Mouse (Mus musculus): ENCODE measurements around the gene Raver1. TPM values are rescaled to one million over a fixed set of nuclear protein-coding genes. Genes with fewer than 3 reads are reported as not detected.

Gene Raver1
- polyA plus RNA-seq, 1 experiment from 2014 or later: 37.8 TPM

DNA sequence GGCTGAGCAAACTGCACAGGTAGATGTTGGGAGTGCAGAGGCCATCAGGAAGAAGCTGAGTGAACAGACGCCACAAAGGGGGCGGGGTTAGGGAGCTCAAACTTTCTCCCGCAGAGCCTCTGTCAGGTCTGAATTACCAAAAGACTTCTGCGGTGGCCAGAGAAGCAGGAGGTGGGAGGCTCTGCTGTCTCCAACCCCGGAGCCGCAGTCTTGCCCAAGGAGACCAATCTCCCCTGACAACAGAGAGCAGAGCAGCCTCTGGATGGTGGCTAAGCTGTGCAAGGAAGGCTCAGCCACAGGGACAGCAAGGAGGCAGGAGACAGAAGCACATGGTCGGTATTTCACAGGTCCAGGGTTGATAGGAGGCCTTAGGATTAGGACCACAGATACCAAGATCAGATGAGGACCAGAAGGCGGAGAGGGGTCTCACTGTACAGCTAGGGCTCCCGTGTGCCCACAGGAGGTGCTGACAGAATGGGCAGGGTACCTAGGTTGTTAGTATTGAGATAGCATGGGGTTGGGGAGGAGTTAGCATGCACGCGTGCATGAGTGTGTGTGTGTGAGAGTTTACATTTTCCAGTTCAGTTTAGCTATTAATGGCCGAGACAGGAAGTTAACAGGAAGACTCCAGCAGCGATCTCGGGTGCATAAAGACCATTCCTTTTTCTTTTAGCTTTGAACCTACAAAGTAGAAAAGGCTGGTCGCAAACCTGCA, 8.8 kb upstream of the Raver1 start:
- 43% methylated on average over 15 of the region's 15 CpGs for WGBS
- no peak overlapping the region for H3K4me3 ChIP-seq
- H3K27me3 ChIP-seq: no peaks in the 10 kb centered on the region
- no peaks in the 10 kb centered on the region for H3K4me1 ChIP-seq (replicated peaks)
- no peak overlapping the region for H3K4me2 ChIP-seq
- H3K9ac ChIP-seq: no peak overlapping the region
- no peak overlapping the region for H3K27ac ChIP-seq (replicated peaks)
- no peaks in the 10 kb centered on the region for H3K9me3 ChIP-seq
- peak; percentile 68; the same call in 1 of the 2 replicates for ATAC-seq (ENCODE audit: low FRiP score, low read depth)
- no peaks in the 10 kb centered on the region for H3K36me3 ChIP-seq

GRCm38 (mm10) chr9:21097793-21098192, 6.0 kb upstream of the Raver1 start:
- no peak for ATAC-seq (ENCODE audit: low FRiP score, low read depth)
- H3K4me1 ChIP-seq (replicated peaks): no peaks in the 10 kb centered on the region
- H3K27me3 ChIP-seq: no peaks in the 10 kb centered on the region
- H3K4me2 ChIP-seq: no peak overlapping the region
- H3K36me3 ChIP-seq: no peaks in the 10 kb centered on the region
- H3K4me3 ChIP-seq: no peak overlapping the region
- H3K9ac ChIP-seq: no peak overlapping the region
- no peak overlapping the region for H3K27ac ChIP-seq (replicated peaks)
- 87% methylated on average over 8 of the region's 8 CpGs for WGBS
- H3K9me3 ChIP-seq: no peaks in the 10 kb centered on the region

GRCm38 (mm10) chr9:21095958-21096357, 4.2 kb upstream of the Raver1 start:
- Histone ChIP-seq H3K27me3 (no peaks in the 10 kb centered on the region), H3K36me3 (no peaks in the 10 kb centered on the region), H3K4me1 (replicated peaks) (peaks cover 4% of the 10 kb centered on the region), H3K4me3 (no peak overlapping the region), H3K4me2 (no peak overlapping the region), H3K9me3 (no peaks in the 10 kb centered on the region), H3K27ac (replicated peaks) (no peak overlapping the region), H3K9ac (no peak overlapping the region)
- 73% methylated on average over 4 of the region's 4 CpGs for WGBS
- ATAC-seq (ENCODE audit: low FRiP score, low read depth): no peak

DNA sequence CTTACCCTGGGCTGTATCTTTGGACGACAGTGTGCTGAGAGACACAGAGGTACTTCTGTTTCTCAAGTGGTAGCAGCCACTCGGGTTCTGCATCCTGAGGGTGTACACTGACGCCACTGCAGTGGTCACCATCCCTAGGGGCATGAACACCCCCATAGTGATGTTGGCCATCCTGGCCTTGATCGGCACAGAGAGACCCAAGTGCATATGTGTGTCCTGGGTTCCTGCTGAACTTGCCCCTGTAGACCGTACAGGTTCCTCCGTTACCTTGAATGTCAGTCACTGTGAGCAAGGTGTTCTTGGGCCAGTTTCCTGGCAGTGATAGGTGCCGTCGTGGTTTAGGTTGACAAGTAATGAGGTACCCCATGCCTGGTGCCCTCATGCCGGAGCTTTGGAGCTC, 1.6 kb upstream of the Raver1 start:
- no peak overlapping the region for H3K9ac ChIP-seq
- H3K4me3 ChIP-seq: no peak overlapping the region
- H3K4me2 ChIP-seq: no peak overlapping the region
- H3K9me3 ChIP-seq: no peaks in the 10 kb centered on the region
- 95% methylated on average over 9 of the region's 9 CpGs for WGBS
- H3K36me3 ChIP-seq: no peaks in the 10 kb centered on the region; the same call in 1 of the 2 replicates
- ATAC-seq (ENCODE audit: low FRiP score, low read depth): no peak
- no peaks in the 10 kb centered on the region for H3K27me3 ChIP-seq
- no peak overlapping the region for H3K27ac ChIP-seq (replicated peaks)
- H3K4me1 ChIP-seq (replicated peaks): peaks cover 19% of the 10 kb centered on the region

GRCm38 (mm10) chr9:21090972-21091706, 669 bp downstream of the Raver1 start:
- Histone ChIP-seq H3K27ac (replicated peaks) (peak overlapping the region; percentile 96), H3K9ac (peak overlapping the region; percentile 82), H3K27me3 (no peaks in the 10 kb centered on the region), H3K36me3 (peaks cover 10% of the 10 kb centered on the region), H3K9me3 (no peaks in the 10 kb centered on the region), H3K4me1 (replicated peaks) (peaks cover 19% of the 10 kb centered on the region), H3K4me2 (peak overlapping the region; percentile 89), H3K4me3 (peak overlapping the region; percentile 83)
- peak; percentile 7; the same call in 1 of the 2 replicates for ATAC-seq (ENCODE audit: low FRiP score, low read depth)
- WGBS: 3% methylated on average over 24 of the region's 24 CpGs

- H3K9me3 ChIP-seq: no peaks in the 10 kb centered on the region
- ATAC-seq (ENCODE audit: low FRiP score, low read depth): no peak
- peak overlapping the region; percentile 89 for H3K4me2 ChIP-seq
- 92% methylated on average over 1 of the region's 1 CpGs for WGBS
- no peaks in the 10 kb centered on the region for H3K27me3 ChIP-seq
- H3K4me3 ChIP-seq: peak overlapping the region; percentile 83
- H3K36me3 ChIP-seq: peaks cover 16% of the 10 kb centered on the region
- peak overlapping the region; percentile 82 for H3K9ac ChIP-seq
- H3K4me1 ChIP-seq (replicated peaks): peaks cover 19% of the 10 kb centered on the region
- H3K27ac ChIP-seq (replicated peaks): no peak overlapping the region
These were observed 1.3 kb downstream of the Raver1 start for GRCm38 (mm10) chr9:21090537-21090936.

GRCm38 (mm10) chr9:21083324-21083723, 8.5 kb downstream of the Raver1 start:
- Histone ChIP-seq H3K36me3 (peaks cover 67% of the 10 kb centered on the region), H3K4me3 (no peak overlapping the region), H3K27me3 (no peaks in the 10 kb centered on the region), H3K4me1 (replicated peaks) (no peaks in the 10 kb centered on the region), H3K4me2 (no peak overlapping the region), H3K9ac (no peak overlapping the region), H3K9me3 (no peaks in the 10 kb centered on the region), H3K27ac (replicated peaks) (no peak overlapping the region)
- WGBS: 92% methylated on average over 3 of the region's 3 CpGs
- no peak for ATAC-seq (ENCODE audit: low FRiP score, low read depth)

DNA sequence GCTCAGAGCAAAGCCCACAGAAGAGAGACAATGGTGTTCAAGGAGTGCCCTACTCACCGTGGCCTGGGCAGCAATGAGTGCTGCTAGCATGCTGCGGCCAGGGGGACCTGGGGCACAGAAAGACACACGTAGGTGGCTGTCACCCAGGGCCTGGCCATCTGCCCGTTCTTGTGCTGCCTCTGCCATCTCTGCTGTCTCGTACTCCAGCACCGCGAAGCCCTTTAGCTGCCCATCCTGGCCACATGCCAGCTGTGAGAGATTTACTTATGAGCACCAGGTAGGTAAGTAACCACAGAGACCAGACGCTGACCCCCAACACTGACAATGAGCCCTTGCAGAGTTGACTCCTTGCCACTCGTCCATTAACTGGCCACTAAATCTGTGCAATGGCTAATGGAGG, 10.7 kb downstream of the Raver1 start:
- no peaks in the 10 kb centered on the region for H3K4me1 ChIP-seq (replicated peaks)
- no peaks in the 10 kb centered on the region for H3K9me3 ChIP-seq
- no peak overlapping the region for H3K27ac ChIP-seq (replicated peaks)
- H3K9ac ChIP-seq: no peak overlapping the region
- H3K4me2 ChIP-seq: no peak overlapping the region
- H3K27me3 ChIP-seq: no peaks in the 10 kb centered on the region
- no peak for ATAC-seq (ENCODE audit: low FRiP score, low read depth)
- no peak overlapping the region for H3K4me3 ChIP-seq
- peaks cover 79% of the 10 kb centered on the region for H3K36me3 ChIP-seq
- WGBS: 80% methylated on average over 9 of the region's 9 CpGs

- Histone ChIP-seq H3K9ac (no peak overlapping the region), H3K27ac (replicated peaks) (no peak overlapping the region), H3K27me3 (no peaks in the 10 kb centered on the region), H3K4me1 (replicated peaks) (peaks cover 23% of the 10 kb centered on the region), H3K9me3 (no peaks in the 10 kb centered on the region), H3K4me2 (no peak overlapping the region), H3K36me3 (peaks cover 55% of the 10 kb centered on the region), H3K4me3 (no peak overlapping the region)
- ATAC-seq (ENCODE audit: low FRiP score, low read depth): no peak
- WGBS: 91% methylated on average over 3 of the region's 3 CpGs
These were observed 16.2 kb downstream of the Raver1 start for GRCm38 (mm10) chr9:21075625-21076024.

DNA sequence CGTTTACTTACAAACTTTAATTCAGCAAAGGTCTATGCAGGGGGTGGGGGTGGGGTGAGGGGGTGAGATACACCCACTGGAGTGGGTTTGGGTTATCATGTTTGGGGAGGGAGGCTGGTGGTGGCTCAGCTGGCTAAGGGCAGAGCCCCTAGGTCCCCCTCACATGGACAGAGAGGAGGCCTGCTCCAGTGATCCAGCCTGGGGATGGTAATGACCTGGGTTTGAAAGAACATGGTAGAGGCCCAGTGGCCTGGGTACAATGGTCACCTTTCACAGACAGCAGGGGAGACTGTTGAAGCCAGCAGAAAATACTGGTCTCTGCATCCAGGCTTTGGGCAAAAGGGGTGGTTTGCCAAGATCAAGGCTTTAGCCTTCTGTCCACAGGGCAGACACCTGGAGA, 17.6 kb downstream of the Raver1 start:
- peaks cover 23% of the 10 kb centered on the region for H3K4me1 ChIP-seq (replicated peaks)
- 86% methylated on average over 1 of the region's 1 CpGs for WGBS
- no peak overlapping the region for H3K9ac ChIP-seq
- no peaks in the 10 kb centered on the region for H3K27me3 ChIP-seq
- H3K4me2 ChIP-seq: 0 out of 2 replicates have a peak overlapping the region, but pooled peaks have one; percentile 80
- no peak overlapping the region for H3K4me3 ChIP-seq
- ATAC-seq (ENCODE audit: low FRiP score, low read depth): no peak
- H3K9me3 ChIP-seq: no peaks in the 10 kb centered on the region
- peak overlapping the region; percentile 75 for H3K27ac ChIP-seq (replicated peaks)
- peaks cover 44% of the 10 kb centered on the region for H3K36me3 ChIP-seq

DNA sequence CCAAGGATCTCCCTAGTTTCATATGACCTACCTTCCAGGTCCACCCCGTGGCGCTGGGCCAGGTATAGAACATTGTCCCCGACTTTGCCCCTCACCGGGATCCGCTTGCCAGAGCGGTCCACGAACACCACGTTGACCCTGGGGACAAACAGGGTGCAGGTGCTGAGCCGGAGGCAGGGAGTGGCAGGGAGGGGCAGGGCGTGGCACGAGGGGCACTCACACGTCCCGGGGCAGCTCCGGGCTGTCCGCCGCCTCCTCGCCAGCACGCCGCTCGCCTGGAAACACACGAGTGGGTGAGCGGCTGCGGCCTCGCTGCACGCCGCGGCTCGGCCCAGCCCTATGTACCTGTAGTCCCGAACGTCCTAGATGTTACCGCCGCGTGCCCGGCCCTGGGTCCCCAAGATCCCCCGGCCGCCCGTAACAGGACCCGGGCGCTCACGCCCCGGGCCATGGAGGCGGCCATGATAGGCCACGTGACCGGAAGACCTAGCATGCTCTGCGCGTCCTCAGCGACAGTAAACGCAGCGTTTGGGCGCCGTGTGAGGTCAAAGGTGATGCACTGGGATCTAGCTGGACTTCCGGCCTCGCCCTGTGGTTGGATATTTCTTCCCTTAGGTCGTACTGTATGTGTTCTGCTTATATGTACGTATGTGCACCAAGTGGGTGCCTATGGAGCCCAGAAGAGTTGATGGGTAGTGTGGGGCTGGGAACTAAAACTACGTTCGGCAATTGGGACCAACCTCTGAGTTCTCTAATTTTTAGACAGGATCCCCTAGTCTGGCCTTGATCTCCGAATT, 18.6 kb downstream of the Raver1 start, which contains the start of the genes Gm49373 and Fdx1l:
TSS of gene Gm49373 (minus strand) at position 53 of the 797 bp plus-strand sequence.
TSS of gene Fdx1l (minus strand) at position 571 of the 797 bp plus-strand sequence.
- Histone ChIP-seq H3K9ac (peak within 1 kb of the TSS; percentile 77), H3K4me2 (peak within 1 kb of the TSS; percentile 80), H3K36me3 (peaks cover 42% of the 10 kb centered on the region), H3K9me3 (no peaks in the 10 kb centered on the region), H3K4me1 (replicated peaks) (peaks cover 23% of the 10 kb centered on the region), H3K27me3 (no peaks in the 10 kb centered on the region), H3K27ac (replicated peaks) (peak within 1 kb of the TSS; percentile 75), H3K4me3 (peak within 1 kb of the TSS; percentile 78)
- peak; percentile 94 for ATAC-seq (ENCODE audit: low FRiP score, low read depth)
- 3% methylated on average over 57 of the region's 58 CpGs for WGBS
